Mouse (Mus musculus) lung, embryonic 16.5 days (tissue): ENCODE results near the gene Pip4k2b. TPM values are rescaled to one million over a fixed set of nuclear protein-coding genes. Genes with fewer than 3 reads are reported as not detected.

ENCODE experiments used
- ATAC-seq: fragments of 200-750 bp; cut with Nextera tagmentation; 2 replicates; pipeline ENCODE4 v1.8.0; 2017; ENCODE audit warnings: low read depth, mild to moderate bottlenecking, moderate library complexity
- H3K27ac ChIP-seq: fragments of 300-500 bp; sonication (generic); 2 replicates; pipeline ENCODE4 v1.5.1; 2014; ENCODE audit warnings: mild to moderate bottlenecking, control low read depth, low read length
- H3K27me3 ChIP-seq: fragments of 300-500 bp; sonication (generic); 2 replicates; pipeline ENCODE4 v1.6.1; 2014; ENCODE audit warnings: low read depth, low read length, mixed read lengths; ENCODE audit not compliant: control insufficient read depth, insufficient read depth
- H3K36me3 ChIP-seq: fragments of 300-500 bp; sonication (generic); 2 replicates; pipeline ENCODE4 v1.6.1; 2014; ENCODE audit warnings: low read length; ENCODE audit not compliant: control insufficient read depth, insufficient read depth
- H3K4me1 ChIP-seq: fragments of 300-500 bp; sonication (generic); replicated peaks from 2 replicates; pipeline ENCODE4 v1.6.1; 2014; ENCODE audit warnings: low read length, mixed read lengths; ENCODE audit not compliant: control insufficient read depth, insufficient read depth
- H3K4me2 ChIP-seq: fragments of 300-500 bp; sonication (generic); 2 replicates; pipeline ENCODE4 v1.6.1; 2014; ENCODE audit warnings: low read depth, low read length, control low read depth
- H3K4me3 ChIP-seq: fragments of 300-500 bp; sonication (generic); 2 replicates; pipeline ENCODE4 v1.5.1; 2014; ENCODE audit warnings: mild to moderate bottlenecking, low read length, control low read depth
- H3K9ac ChIP-seq: fragments of 300-500 bp; sonication (generic); 2 replicates; pipeline ENCODE4 v1.6.1; 2014; ENCODE audit warnings: low read length, control low read depth
- H3K9me3 ChIP-seq: fragments of 300-500 bp; sonication (generic); 2 replicates; pipeline ENCODE4 v1.6.1; 2016; ENCODE audit warnings: low read length; ENCODE audit not compliant: control insufficient read depth
- WGBS: fragments of 180-500 bp; shearing (Covaris S2); extraction: QIAGEN DNeasy Blood & Tissue Kit; methylation state at CpG from one replicate; pipeline ENCODE4 v1.1.7; 2014; 5-methylcytosine and 5-hydroxymethylcytosine counted together
- polyA plus RNA-seq: library from polyadenylated mRNA; unstranded; fragments of >200 nt; fragmentation: Nextera tagmentation; extraction: Ambion mirVana; gene quantifications from 2 replicates; pipeline ENCODE4 v1.2.1, GENCODE M21; 2015

Gene Pip4k2b
- polyA plus RNA-seq, 1 experiment from 2014 or later = 1.3 TPM

- H3K9me3 ChIP-seq = no peaks in the 10 kb centered on the region
- no peak overlapping the region for H3K4me3 ChIP-seq
- no peak overlapping the region for H3K27ac ChIP-seq
- peaks cover 23% of the 10 kb centered on the region for H3K4me1 ChIP-seq
- 53% methylated on average over 2 of the region's 2 CpGs for WGBS
- ATAC-seq = no peak
- no peak overlapping the region for H3K4me2 ChIP-seq
- peaks cover 49% of the 10 kb centered on the region for H3K36me3 ChIP-seq
- no peaks in the 10 kb centered on the region for H3K27me3 ChIP-seq
- no peak overlapping the region for H3K9ac ChIP-seq
Measured at GRCm38 (mm10) chr11:97671177-97671527, 73.4 kb downstream of the Pip4k2b start.

GRCm38 (mm10) chr11:97670234-97671176 is 74.0 kb downstream of the Pip4k2b start:
- WGBS = 50% methylated on average over 13 of the region's 13 CpGs
- Histone ChIP-seq H3K27ac (peak overlapping the region; percentile 29), H3K9me3 (no peaks in the 10 kb centered on the region), H3K4me1 (peaks cover 19% of the 10 kb centered on the region), H3K4me3 (no peak overlapping the region), H3K4me2 (no peak overlapping the region), H3K36me3 (peaks cover 56% of the 10 kb centered on the region), H3K27me3 (no peaks in the 10 kb centered on the region), H3K9ac (peak overlapping the region; percentile 34; the same call in 1 of the 2 replicates)
- ATAC-seq = peak; percentile 13; the same call in 1 of the 2 replicates

- no peaks in the 10 kb centered on the region for H3K27me3 ChIP-seq
- peaks cover 51% of the 10 kb centered on the region for H3K36me3 ChIP-seq
- ATAC-seq = peak; percentile 72
- 12% methylated on average over 6 of the region's 6 CpGs for WGBS
- 0 out of 2 replicates have a peak overlapping the region, but pooled peaks have one; percentile 19 for H3K4me2 ChIP-seq
- H3K4me3 ChIP-seq = no peak overlapping the region
- H3K9me3 ChIP-seq = no peaks in the 10 kb centered on the region
- H3K4me1 ChIP-seq = peaks cover 24% of the 10 kb centered on the region
- peak overlapping the region; percentile 56 for H3K27ac ChIP-seq
- no peak overlapping the region; the same call in 1 of the 2 replicates for H3K9ac ChIP-seq
Measured at GRCm38 (mm10) chr11:97669829-97670228, 74.7 kb downstream of the Pip4k2b start.

GRCm38 (mm10) chr11:97669268-97669667 is 75.2 kb downstream of the Pip4k2b start:
- Histone ChIP-seq H3K27ac (peak overlapping the region; percentile 56), H3K27me3 (no peaks in the 10 kb centered on the region), H3K9me3 (no peaks in the 10 kb centered on the region), H3K4me3 (no peak overlapping the region), H3K36me3 (peaks cover 46% of the 10 kb centered on the region), H3K4me2 (0 out of 2 replicates have a peak overlapping the region, but pooled peaks have one; percentile 19), H3K4me1 (peaks cover 28% of the 10 kb centered on the region), H3K9ac (0 out of 2 replicates have a peak overlapping the region, but pooled peaks have one; percentile 24)
- 37% methylated on average over 15 of the region's 15 CpGs for WGBS
- ATAC-seq = no peak

GRCm38 (mm10) chr11:97668160-97668559 is 76.3 kb downstream of the Pip4k2b start:
- no peak overlapping the region for H3K27ac ChIP-seq
- 88% methylated on average over 7 of the region's 7 CpGs for WGBS
- H3K4me3 ChIP-seq = no peak overlapping the region
- no peaks in the 10 kb centered on the region for H3K27me3 ChIP-seq
- H3K9me3 ChIP-seq = no peaks in the 10 kb centered on the region
- ATAC-seq = no peak
- H3K4me1 ChIP-seq = peaks cover 28% of the 10 kb centered on the region
- no peak overlapping the region for H3K4me2 ChIP-seq
- H3K36me3 ChIP-seq = peaks cover 36% of the 10 kb centered on the region
- no peak overlapping the region; the same call in 1 of the 2 replicates for H3K9ac ChIP-seq

- Histone ChIP-seq H3K4me3 (no peak overlapping the region), H3K4me2 (no peak overlapping the region), H3K36me3 (peaks cover 34% of the 10 kb centered on the region), H3K9ac (no peak overlapping the region), H3K4me1 (peaks cover 35% of the 10 kb centered on the region), H3K9me3 (no peaks in the 10 kb centered on the region), H3K27me3 (peaks cover 2% of the 10 kb centered on the region), H3K27ac (no peak overlapping the region)
- ATAC-seq = no peak
- WGBS = 80% methylated on average over 15 of the region's 15 CpGs
Measured at GRCm38 (mm10) chr11:97666794-97667193, 77.7 kb downstream of the Pip4k2b start.

- peaks cover 34% of the 10 kb centered on the region for H3K36me3 ChIP-seq
- no peak overlapping the region for H3K4me2 ChIP-seq
- no peaks in the 10 kb centered on the region for H3K9me3 ChIP-seq
- H3K9ac ChIP-seq = no peak overlapping the region
- WGBS = 84% methylated on average over 7 of the region's 7 CpGs
- H3K27me3 ChIP-seq = peaks cover 4% of the 10 kb centered on the region
- H3K4me1 ChIP-seq = peaks cover 41% of the 10 kb centered on the region
- ATAC-seq = no peak
- H3K4me3 ChIP-seq = no peak overlapping the region
- H3K27ac ChIP-seq = no peak overlapping the region
Measured at GRCm38 (mm10) chr11:97666221-97666620, 78.3 kb downstream of the Pip4k2b start.

GRCm38 (mm10) chr11:97665431-97665830 is 79.1 kb downstream of the Pip4k2b start:
- peaks cover 7% of the 10 kb centered on the region for H3K27me3 ChIP-seq
- H3K9me3 ChIP-seq = no peaks in the 10 kb centered on the region
- no peak for ATAC-seq
- H3K4me1 ChIP-seq = peaks cover 47% of the 10 kb centered on the region
- peaks cover 34% of the 10 kb centered on the region for H3K36me3 ChIP-seq
- 92% methylated on average over 13 of the region's 13 CpGs for WGBS
- no peak overlapping the region; the same call in 1 of the 2 replicates for H3K4me3 ChIP-seq
- no peak overlapping the region for H3K27ac ChIP-seq
- 0 out of 2 replicates have a peak overlapping the region, but pooled peaks have one; percentile 74 for H3K4me2 ChIP-seq
- no peak overlapping the region for H3K9ac ChIP-seq
